Mouse (Mus musculus) liver, embryonic 14.5 days (tissue): ENCODE data around the gene Slfn3. TPM values are rescaled to one million over a fixed set of nuclear protein-coding genes. Genes with fewer than 3 reads are reported as not detected.
A peak's percentile ranks its signal among the peaks of the same experiment; 100 is the strongest.
"Not testable (repeated sequence)": the region's sequence is repeated elsewhere in the genome, so short reads cannot be mapped to it uniquely, and the experiment has no call there.

Source experiments
- ATAC-seq: fragments of 200-750 bp; cut with Nextera tagmentation; 2 replicates; pipeline ENCODE4 v1.8.0; 2017; ENCODE audit warnings: moderate number of reproducible peaks, mild to moderate bottlenecking, moderate library complexity; ENCODE audit not compliant: insufficient read depth
- DNase-seq, 3 experiments: peaks; one replicate each; pipeline ENCODE4 v3.0.0-alpha.2; 2012 to 2013; ENCODE audit warnings: low read depth in 3 of 3, low spot score in 3 of 3
- H3K27ac ChIP-seq: fragments of 300-500 bp; sonication (generic); 2 replicates; pipeline ENCODE4 v1.5.1; 2014; ENCODE audit warnings: moderate library complexity, mild to moderate bottlenecking, control low read depth, inconsistent platforms
- H3K27me3 ChIP-seq: fragments of 300-500 bp; sonication (generic); 2 replicates; pipeline ENCODE4 v1.6.1; 2014; ENCODE audit warnings: mild to moderate bottlenecking, low read length, moderate library complexity; ENCODE audit not compliant: control insufficient read depth, insufficient read depth
- H3K36me3 ChIP-seq: fragments of 300-500 bp; sonication (generic); replicated peaks from 2 replicates; pipeline ENCODE4 v1.6.1; 2014; ENCODE audit warnings: low read depth; ENCODE audit not compliant: control insufficient read depth, insufficient read depth
- H3K4me1 ChIP-seq, 2 experiments: fragments of 200-500 bp in 1 of 2; fragments of 300-500 bp in 1 of 2; sonication (generic) in 1 of 2; replicated peaks; 2 replicates each; pipeline ENCODE4 v1.6.1; 2012 to 2014; ENCODE audit warnings: antibody characterized with exemption in 1 of 2, inconsistent platforms in 1 of 2, low read length in 1 of 2; ENCODE audit not compliant: control insufficient read depth in 2 of 2, insufficient read depth in 2 of 2
- H3K4me2 ChIP-seq: fragments of 300-500 bp; sonication (generic); 2 replicates; pipeline ENCODE4 v1.6.1; 2014; ENCODE audit warnings: low read depth, mild to moderate bottlenecking, control low read depth, moderate library complexity
- H3K4me3 ChIP-seq, 2 experiments: fragments of 200-500 bp in 1 of 2; fragments of 300-500 bp in 1 of 2; sonication (generic) in 1 of 2; 2 replicates each; pipeline ENCODE4 v1.5.1; 2012 to 2014; ENCODE audit warnings: low read depth in 2 of 2, low read length in 2 of 2, mild to moderate bottlenecking in 2 of 2, control low read depth in 1 of 2, inconsistent platforms in 1 of 2, moderate library complexity in 1 of 2; ENCODE audit not compliant: insufficient read depth in 1 of 2
- H3K9ac ChIP-seq: fragments of 300-500 bp; sonication (generic); replicated peaks from 2 replicates; pipeline ENCODE4 v1.6.1; 2014; ENCODE audit warnings: mild to moderate bottlenecking, control low read depth, moderate library complexity
- H3K9me3 ChIP-seq: fragments of 300-500 bp; sonication (generic); 2 replicates; pipeline ENCODE4 v1.6.1; 2016; ENCODE audit warnings: low read length, mixed read lengths; ENCODE audit not compliant: control insufficient read depth
- CTCF ChIP-seq: IDR thresholded peaks from 2 replicates; pipeline ENCODE4 v1.5.1; 2016; ENCODE audit warnings: antibody characterized with exemption, low read depth, control low read depth
- EP300 ChIP-seq: IDR thresholded peaks from 2 replicates; pipeline ENCODE4 v1.6.1; 2016; ENCODE audit warnings: antibody characterized with exemption, low read depth
- WGBS: fragments of 180-500 bp; shearing (Covaris S2); extraction: QIAGEN DNeasy Blood & Tissue Kit; methylation state at CpG from one replicate; pipeline ENCODE4 v1.1.7; 2014; ENCODE audit not compliant: insufficient replicate concordance; 5-methylcytosine and 5-hydroxymethylcytosine counted together
- polyA plus RNA-seq, 2 experiments: library from polyadenylated mRNA; depleted of rRNA in 1 of 2; stranded (reverse) in 1 of 2; unstranded in 1 of 2; fragments of >200 nt; fragmentation: Nextera tagmentation in 1 of 2; extraction: Ambion mirVana in 1 of 2; gene quantifications; 2 replicates each; pipeline versions ENCODE4 v1.2.1 to v1.2.3; 2012 to 2014

Slfn3 gene
- polyA plus RNA-seq, 2 experiments = 2.6 to 2.7 TPM

DNA sequence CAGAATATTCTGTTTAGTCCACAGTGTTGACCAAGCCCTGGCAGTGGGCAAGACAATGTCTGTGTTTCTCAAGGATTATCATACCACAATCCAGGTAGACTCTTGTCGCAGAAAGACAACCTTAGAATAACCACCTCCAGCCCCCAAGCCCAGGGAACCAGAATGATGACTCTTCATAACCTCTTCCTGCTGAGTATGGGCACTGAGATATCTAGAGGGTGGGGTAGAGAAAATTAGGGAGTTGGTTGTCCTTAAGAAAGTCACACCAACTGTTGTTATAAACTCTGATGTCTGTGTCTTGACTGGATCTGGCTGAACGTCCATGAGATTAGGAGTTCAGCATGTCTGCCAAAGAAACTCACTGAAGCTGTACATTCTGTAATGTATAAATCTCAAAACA, 47.3 kb downstream of the Slfn3 start:
- ATAC-seq = peak; percentile 67; the same call in 1 of the 2 replicates
- no peak for TF ChIP-seq EP300
- no peak for TF ChIP-seq CTCF

DNA sequence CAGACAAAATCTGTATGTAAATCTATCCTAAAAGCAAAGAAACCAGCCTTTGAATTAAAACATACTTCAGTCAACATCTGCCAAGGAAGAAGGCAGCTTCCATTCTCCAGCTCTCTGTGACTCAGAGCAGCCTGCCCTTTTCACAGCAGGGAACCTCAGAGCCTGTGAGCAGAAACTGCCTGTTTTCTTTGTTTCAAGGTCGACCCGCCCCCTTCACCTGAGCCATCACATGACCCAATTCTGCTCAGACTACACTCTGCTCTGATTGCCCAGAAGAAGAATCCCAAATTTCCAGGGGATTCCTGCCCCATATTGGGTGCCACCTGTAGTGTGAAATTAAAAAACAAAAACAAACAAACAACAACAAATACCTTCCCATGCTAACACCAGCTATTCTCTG, 48.7 kb downstream of the Slfn3 start:
- H3K36me3 ChIP-seq = peaks cover 4% of the 10 kb centered on the region; the same call in 1 of the 2 replicates
- no peak for ATAC-seq
- DNase-seq = no peak
- H3K4me3 ChIP-seq = no peak overlapping the region
- H3K27ac ChIP-seq = no peak overlapping the region
- TF ChIP-seq CTCF (no peak), EP300 (no peak)
- H3K27me3 ChIP-seq = no peaks in the 10 kb centered on the region
- H3K9me3 ChIP-seq = no peaks in the 10 kb centered on the region
- WGBS = 39% methylated on average over 2 of the region's 2 CpGs
- peaks cover 7 to 12% of the 10 kb centered on the region in 2 experiments; a peak in 3 of 4 replicates for H3K4me1 ChIP-seq
- no peak overlapping the region for H3K9ac ChIP-seq
- no peak overlapping the region for H3K4me2 ChIP-seq

More for the DNA sequence above, 47.3 kb downstream of the Slfn3 start:
- no peak for DNase-seq
- no peak overlapping the region for H3K4me2 ChIP-seq
- peaks cover 7 to 16% of the 10 kb centered on the region in 2 experiments; a peak in 3 of 4 replicates for H3K4me1 ChIP-seq
- H3K27me3 ChIP-seq = no peaks in the 10 kb centered on the region
- whole genome bisulfite sequencing = 60% methylated on average over 2 of the region's 2 CpGs
- no peak overlapping the region for H3K4me3 ChIP-seq
- peak overlapping the region; percentile 52 for H3K27ac ChIP-seq
- no peaks in the 10 kb centered on the region for H3K9me3 ChIP-seq
- H3K36me3 ChIP-seq = no peaks in the 10 kb centered on the region; the same call in 1 of the 2 replicates
- H3K9ac ChIP-seq = no peak overlapping the region

DNA sequence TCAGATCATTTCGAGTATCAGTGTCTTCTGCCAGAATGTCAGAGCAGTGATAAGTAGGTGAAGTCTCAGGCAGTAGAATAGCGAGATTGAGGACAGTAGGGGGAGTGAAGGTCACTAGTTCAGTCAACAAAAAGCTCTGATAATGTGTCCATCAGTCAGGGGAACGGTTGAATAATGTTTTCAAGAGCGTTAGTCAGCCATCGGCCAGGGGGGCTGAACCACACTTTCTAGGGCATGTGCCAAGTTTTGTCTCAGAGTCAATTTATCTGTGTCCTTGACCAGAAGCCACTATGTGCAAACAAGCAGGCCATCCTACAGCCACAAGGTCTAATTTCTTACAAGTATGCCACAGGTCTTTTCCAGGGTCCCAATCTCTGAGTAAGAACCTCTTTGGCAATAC, 66.1 kb downstream of the Slfn3 start:
- not testable (repeated sequence) for DNase-seq, H3K36me3 ChIP-seq, H3K4me1 ChIP-seq, H3K27ac ChIP-seq, H3K27me3 ChIP-seq, H3K4me2 ChIP-seq, ATAC-seq, H3K9ac ChIP-seq, H3K9me3 ChIP-seq, H3K4me3 ChIP-seq
- 56% methylated on average over 5 of the region's 5 CpGs for WGBS

DNA sequence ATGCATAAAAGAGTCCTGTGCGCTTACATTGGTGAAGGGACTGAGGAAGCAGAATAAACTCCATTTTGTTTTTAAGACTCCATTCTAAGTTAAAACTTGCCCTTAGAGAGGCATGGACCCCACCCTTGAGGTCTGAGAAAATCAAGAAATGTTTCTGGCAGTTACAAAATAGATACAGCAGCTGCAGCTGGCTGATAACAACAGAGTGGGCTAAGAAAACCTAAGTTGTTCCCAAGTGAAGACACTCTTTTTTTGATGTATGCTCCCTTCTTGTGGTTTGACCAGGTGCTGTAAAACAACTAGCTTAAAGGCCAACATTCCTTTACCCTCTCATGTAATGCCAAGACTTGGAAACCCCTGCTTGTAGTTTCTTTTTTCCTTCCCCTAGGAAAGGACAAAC, 71.5 kb downstream of the Slfn3 start:
- peak; percentile 69 to 77 (median 76) for DNase-seq
- Histone ChIP-seq H3K27ac (peak overlapping the region; percentile 92), H3K4me2 (peak overlapping the region; percentile 68), H3K4me1 (peaks cover 12 to 17% of the 10 kb centered on the region in 2 experiments), H3K9ac (peak overlapping the region; percentile 43; the same call in 1 of the 2 replicates), H3K27me3 (no peaks in the 10 kb centered on the region), H3K36me3 (peaks cover 5% of the 10 kb centered on the region), H3K9me3 (no peaks in the 10 kb centered on the region), H3K4me3 (no peak overlapping the region)
- peak; percentile 89 for TF ChIP-seq EP300
- no peak for TF ChIP-seq CTCF
- WGBS = 70% methylated on average over 1 of the region's 1 CpGs
- peak; percentile 91 for ATAC-seq

DNA sequence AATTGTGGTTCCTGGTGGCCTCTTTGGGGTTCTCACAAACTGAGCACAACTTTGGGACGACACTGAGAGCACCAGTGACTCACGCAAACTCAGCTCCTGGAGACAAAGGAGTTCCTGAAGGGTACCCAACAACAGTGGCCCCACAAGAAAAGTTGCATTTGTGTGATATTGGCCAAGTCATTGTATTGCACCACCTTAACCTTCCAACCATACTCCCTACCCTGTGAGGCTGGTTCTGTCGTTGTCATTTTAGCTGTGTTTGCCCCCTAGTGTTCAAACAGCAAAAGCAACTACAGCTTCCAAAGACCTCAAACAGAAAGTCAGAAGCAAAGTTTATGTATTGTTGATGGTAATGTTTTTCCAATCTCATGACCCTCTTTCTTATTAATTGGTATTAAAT, 72.0 kb downstream of the Slfn3 start:
- 29% methylated on average over 3 of the region's 3 CpGs for WGBS
- Histone ChIP-seq H3K36me3 (peaks cover 5% of the 10 kb centered on the region), H3K9me3 (no peaks in the 10 kb centered on the region), H3K9ac (peak overlapping the region; percentile 43; the same call in 1 of the 2 replicates), H3K4me2 (peak overlapping the region; percentile 68), H3K4me3 (no peak overlapping the region), H3K4me1 (peaks cover 12 to 17% of the 10 kb centered on the region in 2 experiments), H3K27me3 (no peaks in the 10 kb centered on the region), H3K27ac (peak overlapping the region; percentile 92)
- TF ChIP-seq EP300 (peak; percentile 26; the same call in 1 of the 2 replicates), CTCF (peak; percentile 86)
- DNase-seq = peak; percentile 50 to 65 (median 59)
- peak; percentile 83 for ATAC-seq

Other genes starting within 250 kb of the Slfn3 start
- gene Slfn5, start 240.0 kb upstream of the Slfn3 start, polyA plus RNA-seq (2012; rRNA removed) = 0.31 and 0.54 TPM in 2 replicates
- gene Slfn5, start 240.0 kb upstream of the Slfn3 start, polyA plus RNA-seq (2014; fragmentation: Nextera tagmentation; extraction: Ambion mirVana) = 0.81 and 0.84 TPM in 2 replicates
- 1.8 and 3.8 TPM in 2 replicates for gene Slfn9, start 199.5 kb upstream of the Slfn3 start, polyA plus RNA-seq (2012; rRNA removed)
- gene Slfn9, start 199.5 kb upstream of the Slfn3 start, polyA plus RNA-seq (2014; fragmentation: Nextera tagmentation; extraction: Ambion mirVana) = 5.6 and 5.7 TPM in 2 replicates
- 0.09 and 0.18 TPM in 2 replicates for gene Slfn8, start 170.5 kb upstream of the Slfn3 start, polyA plus RNA-seq (2012; rRNA removed)
- 0.22 and 0.37 TPM in 2 replicates for gene Slfn8, start 170.5 kb upstream of the Slfn3 start, polyA plus RNA-seq (2014; fragmentation: Nextera tagmentation; extraction: Ambion mirVana)
- gene Slfn2, start 126.2 kb upstream of the Slfn3 start, polyA plus RNA-seq (2012; rRNA removed) = 2.4 and 3.6 TPM in 2 replicates
- 7.4 and 8.8 TPM in 2 replicates for gene Slfn2, start 126.2 kb upstream of the Slfn3 start, polyA plus RNA-seq (2014; fragmentation: Nextera tagmentation; extraction: Ambion mirVana)
- 0.12 and 0.21 TPM in 2 replicates for gene Slfn1, start 74.5 kb upstream of the Slfn3 start, polyA plus RNA-seq (2012; rRNA removed)
- 0.08 and 0.28 TPM in 2 replicates for gene Slfn1, start 74.5 kb upstream of the Slfn3 start, polyA plus RNA-seq (2014; fragmentation: Nextera tagmentation; extraction: Ambion mirVana)
- gene Slfn4, start 16.1 kb upstream of the Slfn3 start, polyA plus RNA-seq (2012; rRNA removed) = 0.21 and 0.37 TPM in 2 replicates
- 0.10 and 0.25 TPM in 2 replicates for gene Slfn4, start 16.1 kb upstream of the Slfn3 start, polyA plus RNA-seq (2014; fragmentation: Nextera tagmentation; extraction: Ambion mirVana)
- 11.4 and 15.4 TPM in 2 replicates for gene Slfn14, start 95.4 kb downstream of the Slfn3 start, polyA plus RNA-seq (2012; rRNA removed)
- 29.3 and 30.4 TPM in 2 replicates for gene Slfn14, start 95.4 kb downstream of the Slfn3 start, polyA plus RNA-seq (2014; fragmentation: Nextera tagmentation; extraction: Ambion mirVana)
- gene Ap2b1, start 107.7 kb downstream of the Slfn3 start, polyA plus RNA-seq (2012; rRNA removed) = 10.5 and 11.7 TPM in 2 replicates
- 20.9 and 22.3 TPM in 2 replicates for gene Ap2b1, start 107.7 kb downstream of the Slfn3 start, polyA plus RNA-seq (2014; fragmentation: Nextera tagmentation; extraction: Ambion mirVana)
- 3.1 and 3.4 TPM in 2 replicates for gene Pex12, start 111.3 kb downstream of the Slfn3 start, polyA plus RNA-seq (2012; rRNA removed)
- gene Pex12, start 111.3 kb downstream of the Slfn3 start, polyA plus RNA-seq (2014; fragmentation: Nextera tagmentation; extraction: Ambion mirVana) = 4.2 and 4.8 TPM in 2 replicates
- gene Rasl10b, start 217.8 kb downstream of the Slfn3 start, polyA plus RNA-seq (2012; rRNA removed) = 0.31 and 0.35 TPM in 2 replicates
- 0.06 and 0.13 TPM in 2 replicates for gene Rasl10b, start 217.8 kb downstream of the Slfn3 start, polyA plus RNA-seq (2014; fragmentation: Nextera tagmentation; extraction: Ambion mirVana)
- not detected in 2 replicates for gene Gas2l2, start 238.1 kb downstream of the Slfn3 start, polyA plus RNA-seq (2012; rRNA removed)
- gene Gas2l2, start 238.1 kb downstream of the Slfn3 start, polyA plus RNA-seq (2014; fragmentation: Nextera tagmentation; extraction: Ambion mirVana) = not detected in 2 replicates
- gene 1700020L24Rik, start 246.3 kb downstream of the Slfn3 start, polyA plus RNA-seq (2012; rRNA removed) = 2.1 and 2.8 TPM in 2 replicates
- 1.6 and 1.9 TPM in 2 replicates for gene 1700020L24Rik, start 246.3 kb downstream of the Slfn3 start, polyA plus RNA-seq (2014; fragmentation: Nextera tagmentation; extraction: Ambion mirVana)